ENCODE assay signal across 21 mouse cellular contexts in genomic region chr9:15955147-15955782, GRCm38 (mm10).
DNase-seq lines count a peak whose midpoint lies in the region; ATAC-seq lines count a peak whose summit lies in the region.
"Had no signal": no experiment of that assay in that cellular context is flagged by ENCODE, and none has a peak within 500 bp of the region (broad histone marks: within the 10 kb centered on the region; RNA-seq: fewer than 3 reads in every experiment).

No protein-coding gene starts in this region.

- DNase-seq in midbrain, embryonic 10.5 days (ENCODE audit: low spot score): no peak
- DNase-seq in brain, embryonic 18.5 days (ENCODE audit: low read depth, low spot score): peak; percentile 37
- no peak for DNase-seq in heart, adult 18-20 months
- DNase-seq in kidney, postnatal 14 days: no peak
- no peak for DNase-seq in cerebellum, postnatal 10 days
- DNase-seq: adrenal gland, postnatal 14 days; cerebellum, adult 11 months; cerebellum, postnatal 14 days; gastrocnemius, postnatal 25 days; kidney, adult 9 months; kidney, postnatal 36 days; lung, adult 18-20 months; lung, postnatal 14 days; thymus, postnatal 25 days had no signal

- H3K4me1 ChIP-seq in midbrain, embryonic 12.5 days: no peaks in the 10 kb centered on the region
- H3K4me1 ChIP-seq in midbrain, embryonic 10.5 days: peaks cover 3% of the 10 kb centered on the region
- peaks cover 8% of the 10 kb centered on the region for H3K4me1 ChIP-seq in forebrain, embryonic 15.5 days
- no peaks in the 10 kb centered on the region for H3K4me1 ChIP-seq in midbrain, embryonic 15.5 days
- H3K4me1 ChIP-seq: heart, embryonic 15.5 days; limb, embryonic 13.5 days; liver, embryonic 12.5 days had no signal

- H3K9ac ChIP-seq in midbrain, embryonic 12.5 days (replicated peaks): no peak overlapping the region
- no peak overlapping the region for H3K9ac ChIP-seq in forebrain, embryonic 15.5 days (replicated peaks)
- H3K9ac ChIP-seq in midbrain, embryonic 15.5 days: no peak overlapping the region
- H3K9ac ChIP-seq: heart, embryonic 15.5 days; limb, embryonic 13.5 days; liver, embryonic 12.5 days had no signal

- H3K27me3 ChIP-seq in midbrain, embryonic 12.5 days: no peaks in the 10 kb centered on the region
- no peaks in the 10 kb centered on the region for H3K27me3 ChIP-seq in midbrain, embryonic 10.5 days (ENCODE audit: low read depth, poor library complexity, severe bottlenecking)
- no peaks in the 10 kb centered on the region for H3K27me3 ChIP-seq in forebrain, embryonic 15.5 days
- no peaks in the 10 kb centered on the region for H3K27me3 ChIP-seq in midbrain, embryonic 15.5 days (replicated peaks)
- H3K27me3 ChIP-seq: heart, embryonic 15.5 days; limb, embryonic 13.5 days; liver, embryonic 12.5 days had no signal

- H3K27ac ChIP-seq in midbrain, embryonic 12.5 days (replicated peaks): no peak overlapping the region
- no peak overlapping the region for H3K27ac ChIP-seq in midbrain, embryonic 10.5 days (replicated peaks)
- no peak overlapping the region for H3K27ac ChIP-seq in forebrain, embryonic 15.5 days (replicated peaks)
- no peak overlapping the region for H3K27ac ChIP-seq in midbrain, embryonic 15.5 days
- H3K27ac ChIP-seq: heart, embryonic 15.5 days; limb, embryonic 13.5 days; liver, embryonic 12.5 days had no signal

- no peak overlapping the region for H3K4me3 ChIP-seq in midbrain, embryonic 12.5 days
- H3K4me3 ChIP-seq in midbrain, embryonic 10.5 days: no peak overlapping the region
- no peak overlapping the region for H3K4me3 ChIP-seq in forebrain, embryonic 15.5 days
- H3K4me3 ChIP-seq in midbrain, embryonic 15.5 days: no peak overlapping the region
- H3K4me3 ChIP-seq: heart, embryonic 15.5 days; limb, embryonic 13.5 days; liver, embryonic 12.5 days had no signal

- ATAC-seq in midbrain, embryonic 12.5 days (ENCODE audit: low FRiP score, low read depth): 0 out of 2 replicates have a peak, but pooled peaks have one; percentile 14
- ATAC-seq in forebrain, embryonic 15.5 days (replicated peaks): peak; percentile 86
- ATAC-seq in midbrain, embryonic 15.5 days (replicated peaks): peak; percentile 68
- ATAC-seq: intestine, embryonic 16.5 days; liver, embryonic 12.5 days had no signal

- H3K9me3 ChIP-seq in midbrain, embryonic 12.5 days: no peaks in the 10 kb centered on the region
- H3K9me3 ChIP-seq in midbrain, embryonic 10.5 days (replicated peaks): no peaks in the 10 kb centered on the region
- H3K9me3 ChIP-seq in forebrain, embryonic 15.5 days: no peaks in the 10 kb centered on the region
- no peaks in the 10 kb centered on the region for H3K9me3 ChIP-seq in midbrain, embryonic 15.5 days
- H3K9me3 ChIP-seq: heart, embryonic 15.5 days; limb, embryonic 13.5 days; liver, embryonic 12.5 days had no signal

- no peak overlapping the region for H3K4me2 ChIP-seq in midbrain, embryonic 12.5 days (replicated peaks)
- no peak overlapping the region for H3K4me2 ChIP-seq in forebrain, embryonic 15.5 days (replicated peaks)
- H3K4me2 ChIP-seq in midbrain, embryonic 15.5 days: no peak overlapping the region
- H3K4me2 ChIP-seq: heart, embryonic 15.5 days; limb, embryonic 13.5 days; liver, embryonic 12.5 days had no signal

- 73% methylated on average over 5 of the region's 5 CpGs for WGBS in midbrain, embryonic 12.5 days
- WGBS in midbrain, embryonic 10.5 days: 76% methylated on average over 5 of the region's 5 CpGs
- WGBS in forebrain, embryonic 15.5 days: 29% methylated on average over 5 of the region's 5 CpGs
- WGBS in midbrain, embryonic 15.5 days: 63% methylated on average over 5 of the region's 5 CpGs

- H3K36me3 ChIP-seq in midbrain, embryonic 12.5 days: peaks cover 12% of the 10 kb centered on the region
- peaks cover 24% of the 10 kb centered on the region for H3K36me3 ChIP-seq in midbrain, embryonic 10.5 days
- H3K36me3 ChIP-seq in forebrain, embryonic 15.5 days: no peaks in the 10 kb centered on the region
- no peaks in the 10 kb centered on the region for H3K36me3 ChIP-seq in midbrain, embryonic 15.5 days (replicated peaks)
- H3K36me3 ChIP-seq: heart, embryonic 15.5 days; liver, embryonic 12.5 days had no signal

Comparison
In these comparisons a context has a peak if more than half of its experiments do, and no peak if none do; other contexts are left out.
1. ATAC-seq: peak in every context shown above with its lines; median percentile 86 in forebrain, embryonic 15.5 days; 68 in midbrain, embryonic 15.5 days; 14 in midbrain, embryonic 12.5 days.